Mouse (Mus musculus): ENCODE results near the gene Fggy. TPM values are rescaled to one million over a fixed set of nuclear protein-coding genes. Genes with fewer than 3 reads are reported as not detected.

The Fggy gene
- polyA plus RNA-seq, 1 experiment from 2014 or later, result 9.2 TPM

- no peak overlapping the region for H3K4me2 ChIP-seq (ENCODE audit: low read depth, low read length)
- ATAC-seq (replicated peaks; ENCODE audit: insufficient number of reproducible peaks, low FRiP score, low TSS enrichment, low read depth), result peak; percentile 34
- no peaks in the 10 kb centered on the region for H3K4me1 ChIP-seq (ENCODE audit: control insufficient read depth, insufficient read depth, low read length)
- H3K36me3 ChIP-seq (replicated peaks; ENCODE audit: control insufficient read depth, insufficient read depth, low read depth, low read length), result no peaks in the 10 kb centered on the region
- no peak overlapping the region for H3K9ac ChIP-seq (replicated peaks; ENCODE audit: low read length)
- no peak overlapping the region for H3K27ac ChIP-seq (replicated peaks; ENCODE audit: low read depth, low read length)
- DNase-seq (ENCODE audit: low spot score), result peak; percentile 10
- H3K9me3 ChIP-seq (replicated peaks; ENCODE audit: control insufficient read depth, low read length), result no peaks in the 10 kb centered on the region
- no peak overlapping the region for H3K4me3 ChIP-seq (ENCODE audit: low read depth, low read length)
- no peaks in the 10 kb centered on the region for H3K27me3 ChIP-seq (ENCODE audit: control insufficient read depth, insufficient read depth, low read length)
- WGBS, result 23% methylated on average over 7 of the region's 7 CpGs
Measured at GRCm38 (mm10) chr4:95636937-95637749, 79.8 kb downstream of the Fggy start.

GRCm38 (mm10) chr4:95638063-95638462 is 80.8 kb downstream of the Fggy start:
- Histone ChIP-seq H3K36me3 (replicated peaks; ENCODE audit: control insufficient read depth, insufficient read depth, low read depth, low read length) (no peaks in the 10 kb centered on the region), H3K27me3 (ENCODE audit: control insufficient read depth, insufficient read depth, low read length) (no peaks in the 10 kb centered on the region), H3K4me2 (ENCODE audit: low read depth, low read length) (no peak overlapping the region), H3K4me3 (ENCODE audit: low read depth, low read length) (no peak overlapping the region), H3K4me1 (ENCODE audit: control insufficient read depth, insufficient read depth, low read length) (no peaks in the 10 kb centered on the region), H3K9me3 (replicated peaks; ENCODE audit: control insufficient read depth, low read length) (no peaks in the 10 kb centered on the region), H3K27ac (replicated peaks; ENCODE audit: low read depth, low read length) (no peak overlapping the region), H3K9ac (replicated peaks; ENCODE audit: low read length) (no peak overlapping the region)
- WGBS, result 68% methylated on average over 3 of the region's 3 CpGs
- DNase-seq (ENCODE audit: low spot score) (no peak), ATAC-seq (replicated peaks; ENCODE audit: insufficient number of reproducible peaks, low FRiP score, low TSS enrichment, low read depth) (no peak)

- no peak overlapping the region for H3K9ac ChIP-seq (replicated peaks; ENCODE audit: low read length)
- H3K4me3 ChIP-seq (ENCODE audit: low read depth, low read length), result no peak overlapping the region
- H3K36me3 ChIP-seq (replicated peaks; ENCODE audit: control insufficient read depth, insufficient read depth, low read depth, low read length), result no peaks in the 10 kb centered on the region
- ATAC-seq (replicated peaks; ENCODE audit: insufficient number of reproducible peaks, low FRiP score, low TSS enrichment, low read depth) (no peak), DNase-seq (ENCODE audit: low spot score) (no peak)
- H3K4me1 ChIP-seq (ENCODE audit: control insufficient read depth, insufficient read depth, low read length), result no peaks in the 10 kb centered on the region
- no peaks in the 10 kb centered on the region for H3K27me3 ChIP-seq (ENCODE audit: control insufficient read depth, insufficient read depth, low read length)
- 82% methylated on average over 1 of the region's 1 CpGs for WGBS
- no peak overlapping the region for H3K4me2 ChIP-seq (ENCODE audit: low read depth, low read length)
- no peaks in the 10 kb centered on the region for H3K9me3 ChIP-seq (replicated peaks; ENCODE audit: control insufficient read depth, low read length)
- H3K27ac ChIP-seq (replicated peaks; ENCODE audit: low read depth, low read length), result no peak overlapping the region
Measured at GRCm38 (mm10) chr4:95640831-95641230, 83.5 kb downstream of the Fggy start.

GRCm38 (mm10) chr4:95644048-95644447 is 86.7 kb downstream of the Fggy start:
- DNase-seq (ENCODE audit: low spot score), result no peak
- no peak overlapping the region for H3K4me3 ChIP-seq (ENCODE audit: low read depth, low read length)
- WGBS, result 39% methylated on average over 5 of the region's 5 CpGs
- H3K9me3 ChIP-seq (replicated peaks; ENCODE audit: control insufficient read depth, low read length), result no peaks in the 10 kb centered on the region
- no peak overlapping the region for H3K9ac ChIP-seq (replicated peaks; ENCODE audit: low read length)
- H3K4me2 ChIP-seq (ENCODE audit: low read depth, low read length), result no peak overlapping the region
- H3K4me1 ChIP-seq (ENCODE audit: control insufficient read depth, insufficient read depth, low read length), result no peaks in the 10 kb centered on the region
- ATAC-seq (replicated peaks; ENCODE audit: insufficient number of reproducible peaks, low FRiP score, low TSS enrichment, low read depth), result no peak
- no peaks in the 10 kb centered on the region for H3K36me3 ChIP-seq (replicated peaks; ENCODE audit: control insufficient read depth, insufficient read depth, low read depth, low read length)
- H3K27me3 ChIP-seq (ENCODE audit: control insufficient read depth, insufficient read depth, low read length), result no peaks in the 10 kb centered on the region
- H3K27ac ChIP-seq (replicated peaks; ENCODE audit: low read depth, low read length), result no peak overlapping the region

- H3K9me3 ChIP-seq (replicated peaks; ENCODE audit: control insufficient read depth, low read length), result no peaks in the 10 kb centered on the region
- H3K4me3 ChIP-seq (ENCODE audit: low read depth, low read length), result no peak overlapping the region
- no peaks in the 10 kb centered on the region for H3K36me3 ChIP-seq (replicated peaks; ENCODE audit: control insufficient read depth, insufficient read depth, low read depth, low read length)
- no peak for ATAC-seq (replicated peaks; ENCODE audit: insufficient number of reproducible peaks, low FRiP score, low TSS enrichment, low read depth)
- no peaks in the 10 kb centered on the region for H3K27me3 ChIP-seq (ENCODE audit: control insufficient read depth, insufficient read depth, low read length)
- H3K4me2 ChIP-seq (ENCODE audit: low read depth, low read length), result no peak overlapping the region
- no peak overlapping the region for H3K27ac ChIP-seq (replicated peaks; ENCODE audit: low read depth, low read length)
- 85% methylated on average over 3 of the region's 3 CpGs for WGBS
- no peaks in the 10 kb centered on the region for H3K4me1 ChIP-seq (ENCODE audit: control insufficient read depth, insufficient read depth, low read length)
- H3K9ac ChIP-seq (replicated peaks; ENCODE audit: low read length), result no peak overlapping the region
- DNase-seq (ENCODE audit: low spot score), result no peak
Measured at GRCm38 (mm10) chr4:95648801-95649551, 91.7 kb downstream of the Fggy start.

GRCm38 (mm10) chr4:95649552-95649905 is 92.2 kb downstream of the Fggy start:
- no peaks in the 10 kb centered on the region for H3K27me3 ChIP-seq (ENCODE audit: control insufficient read depth, insufficient read depth, low read length)
- no peaks in the 10 kb centered on the region for H3K9me3 ChIP-seq (replicated peaks; ENCODE audit: control insufficient read depth, low read length)
- no peak overlapping the region for H3K4me2 ChIP-seq (ENCODE audit: low read depth, low read length)
- no peaks in the 10 kb centered on the region for H3K36me3 ChIP-seq (replicated peaks; ENCODE audit: control insufficient read depth, insufficient read depth, low read depth, low read length)
- no peak overlapping the region for H3K4me3 ChIP-seq (ENCODE audit: low read depth, low read length)
- ATAC-seq (replicated peaks; ENCODE audit: insufficient number of reproducible peaks, low FRiP score, low TSS enrichment, low read depth) (no peak), DNase-seq (ENCODE audit: low spot score) (no peak)
- 91% methylated on average over 3 of the region's 3 CpGs for WGBS
- H3K9ac ChIP-seq (replicated peaks; ENCODE audit: low read length), result no peak overlapping the region
- no peaks in the 10 kb centered on the region for H3K4me1 ChIP-seq (ENCODE audit: control insufficient read depth, insufficient read depth, low read length)
- no peak overlapping the region for H3K27ac ChIP-seq (replicated peaks; ENCODE audit: low read depth, low read length)

GRCm38 (mm10) chr4:95649980-95650379 is 92.7 kb downstream of the Fggy start:
- Histone ChIP-seq H3K4me3 (ENCODE audit: low read depth, low read length) (no peak overlapping the region), H3K4me2 (ENCODE audit: low read depth, low read length) (no peak overlapping the region), H3K36me3 (replicated peaks; ENCODE audit: control insufficient read depth, insufficient read depth, low read depth, low read length) (no peaks in the 10 kb centered on the region), H3K9ac (replicated peaks; ENCODE audit: low read length) (no peak overlapping the region), H3K27ac (replicated peaks; ENCODE audit: low read depth, low read length) (no peak overlapping the region), H3K27me3 (ENCODE audit: control insufficient read depth, insufficient read depth, low read length) (no peaks in the 10 kb centered on the region), H3K9me3 (replicated peaks; ENCODE audit: control insufficient read depth, low read length) (no peaks in the 10 kb centered on the region), H3K4me1 (ENCODE audit: control insufficient read depth, insufficient read depth, low read length) (no peaks in the 10 kb centered on the region)
- ATAC-seq (replicated peaks; ENCODE audit: insufficient number of reproducible peaks, low FRiP score, low TSS enrichment, low read depth) (no peak), DNase-seq (ENCODE audit: low spot score) (no peak)
- WGBS, result 70% methylated on average over 6 of the region's 6 CpGs

- H3K9ac ChIP-seq (replicated peaks; ENCODE audit: low read length), result no peak overlapping the region
- H3K27ac ChIP-seq (replicated peaks; ENCODE audit: low read depth, low read length), result peak overlapping the region; percentile 23; the same call in 1 of the 2 replicates
- no peak overlapping the region for H3K4me2 ChIP-seq (ENCODE audit: low read depth, low read length)
- no peaks in the 10 kb centered on the region for H3K27me3 ChIP-seq (ENCODE audit: control insufficient read depth, insufficient read depth, low read length)
- ATAC-seq (replicated peaks; ENCODE audit: insufficient number of reproducible peaks, low FRiP score, low TSS enrichment, low read depth) (no peak), DNase-seq (ENCODE audit: low spot score) (peak; percentile 40)
- no peaks in the 10 kb centered on the region for H3K4me1 ChIP-seq (ENCODE audit: control insufficient read depth, insufficient read depth, low read length)
- H3K4me3 ChIP-seq (ENCODE audit: low read depth, low read length), result no peak overlapping the region
- WGBS, result 36% methylated on average over 6 of the region's 6 CpGs
- no peaks in the 10 kb centered on the region for H3K36me3 ChIP-seq (replicated peaks; ENCODE audit: control insufficient read depth, insufficient read depth, low read depth, low read length)
- H3K9me3 ChIP-seq (replicated peaks; ENCODE audit: control insufficient read depth, low read length), result no peaks in the 10 kb centered on the region
Measured at GRCm38 (mm10) chr4:95652044-95652443, 94.7 kb downstream of the Fggy start.

Data from embryonic facial prominence, embryonic 11.5 days (tissue).